Mouse (Mus musculus) spleen, postnatal 36 days (tissue): ENCODE measurements around the gene Rnf123.

Experiments used
- DNase-seq, 2 experiments: peaks; one replicate each; pipeline ENCODE4 v3.0.0; 2022; ENCODE audit warnings: low spot score in 2 of 2, mixed read lengths in 1 of 2

Rnf123 gene

GRCm38 (mm10) chr9:108104766-108105548 is 21.8 kb upstream of the Rnf123 start:
- DNase-seq = no peak

DNA sequence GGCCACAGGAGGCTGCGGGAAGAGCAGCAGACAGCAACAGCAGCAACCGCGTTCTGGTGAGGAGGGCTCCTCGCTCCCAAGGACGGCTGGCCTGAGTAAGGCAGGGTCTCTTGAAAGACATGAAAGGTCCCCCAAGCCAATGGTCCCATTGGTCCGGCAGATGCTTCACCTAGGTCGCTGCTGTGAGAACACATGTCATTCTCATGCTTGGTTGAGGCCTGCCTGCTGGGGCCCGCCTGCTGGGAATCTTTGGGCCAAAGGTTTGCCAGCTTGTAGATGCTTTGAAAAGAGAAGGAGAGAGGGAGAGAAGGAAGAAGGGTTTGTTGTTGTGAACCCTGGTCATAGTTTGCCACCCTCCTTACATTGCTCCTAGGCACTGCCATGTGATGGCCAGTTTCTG is 16.5 kb upstream of the Rnf123 start:
- DNase-seq = no peak

- DNase-seq = no peak
Measured at GRCm38 (mm10) chr9:108095949-108096712, 13.0 kb upstream of the Rnf123 start.

DNA sequence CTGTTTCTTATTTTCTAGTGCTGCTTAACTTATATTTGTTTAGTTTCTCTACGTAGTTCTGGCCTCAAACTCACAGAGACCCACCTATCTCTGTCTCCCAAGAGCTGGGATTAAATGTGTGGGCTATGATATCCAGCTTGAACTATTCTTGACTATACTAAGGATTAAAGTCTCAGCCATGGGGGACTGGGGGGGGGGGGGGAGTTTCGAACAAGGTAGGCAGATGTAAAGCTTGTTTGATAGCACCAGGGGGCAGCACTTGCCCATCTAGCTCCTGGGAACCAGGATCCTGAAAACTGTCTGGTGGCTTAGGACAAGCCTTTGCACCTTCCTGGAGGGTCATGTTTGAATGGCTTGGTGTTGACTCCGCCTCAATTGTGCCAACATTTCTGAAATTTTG is 12.4 kb upstream of the Rnf123 start:
- peak; percentile 55 to 65 for DNase-seq

GRCm38 (mm10) chr9:108094998-108095411 is 11.9 kb upstream of the Rnf123 start:
- DNase-seq = peak; percentile 74 to 84

GRCm38 (mm10) chr9:108094184-108094941 is 11.2 kb upstream of the Rnf123 start, which contains the start of gene Apeh:
Gene Apeh, minus strand, starts transcription at chr9:108094606.
- DNase-seq = peak; percentile 97

- no peak for DNase-seq
Measured at GRCm38 (mm10) chr9:108093586-108093985, 10.4 kb upstream of the Rnf123 start.

- no peak for DNase-seq
Measured at GRCm38 (mm10) chr9:108090611-108091120, 7.5 kb upstream of the Rnf123 start.

DNA sequence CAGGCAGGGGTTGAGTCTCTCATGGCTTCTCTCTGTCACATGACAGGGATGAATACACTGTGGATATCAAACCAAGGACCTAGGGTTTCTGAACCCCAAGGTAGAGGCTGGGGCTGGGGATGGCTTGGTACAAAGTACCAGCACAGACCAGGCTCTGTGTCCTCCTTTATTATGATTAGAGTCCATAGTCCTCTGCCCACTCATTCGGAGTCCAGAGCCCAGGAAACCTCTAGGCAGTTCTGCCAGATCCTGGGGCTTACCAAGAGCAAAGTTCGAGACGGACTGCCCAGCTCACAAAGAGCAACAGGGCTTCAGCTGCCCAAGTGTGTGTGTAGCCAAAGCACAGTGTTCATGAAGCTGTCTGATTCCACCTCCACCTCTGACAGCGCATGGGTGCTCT is 2.1 kb upstream of the Rnf123 start:
- no peak for DNase-seq

DNA sequence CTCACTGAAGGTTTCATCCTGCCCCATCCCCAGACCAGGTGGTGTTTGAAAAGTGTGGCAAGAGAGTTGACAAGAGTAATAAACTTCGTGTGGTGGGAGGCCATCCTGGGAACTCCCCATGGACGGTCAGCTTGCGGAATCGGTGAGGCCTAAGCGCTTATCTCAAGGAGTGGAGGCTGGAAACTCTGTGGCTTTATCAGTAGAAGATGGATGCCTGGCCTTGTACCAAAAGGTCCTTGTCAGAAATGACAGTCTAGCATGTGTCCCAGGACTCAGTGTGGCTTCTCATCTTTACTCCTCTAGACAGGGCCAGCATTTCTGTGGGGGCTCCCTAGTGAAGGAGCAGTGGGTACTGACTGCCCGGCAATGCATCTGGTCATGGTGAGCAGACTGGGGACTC is 415 bp upstream of the Rnf123 start:
- DNase-seq = peak; percentile 45 to 60

DNA sequence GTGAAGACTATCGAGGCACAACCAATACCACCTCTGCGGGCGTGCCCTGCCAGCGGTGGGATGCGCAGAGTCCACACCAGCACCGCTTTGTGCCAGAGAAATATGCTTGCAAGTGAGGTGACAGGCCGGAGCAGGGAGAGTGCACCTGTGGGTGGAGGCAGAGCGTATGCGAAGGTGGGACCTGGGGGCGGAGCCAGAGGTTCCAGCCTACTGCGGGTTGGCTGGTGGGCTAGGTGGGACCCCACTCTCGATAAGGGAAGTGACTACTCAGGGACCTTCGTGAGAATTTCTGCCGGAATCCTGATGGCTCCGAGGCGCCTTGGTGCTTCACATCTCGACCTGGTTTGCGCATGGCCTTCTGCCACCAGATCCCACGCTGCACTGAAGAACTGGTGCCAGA is 597 bp downstream of the Rnf123 start:
- peak in 1 of 2 experiments; percentile 39 for DNase-seq

DNA sequence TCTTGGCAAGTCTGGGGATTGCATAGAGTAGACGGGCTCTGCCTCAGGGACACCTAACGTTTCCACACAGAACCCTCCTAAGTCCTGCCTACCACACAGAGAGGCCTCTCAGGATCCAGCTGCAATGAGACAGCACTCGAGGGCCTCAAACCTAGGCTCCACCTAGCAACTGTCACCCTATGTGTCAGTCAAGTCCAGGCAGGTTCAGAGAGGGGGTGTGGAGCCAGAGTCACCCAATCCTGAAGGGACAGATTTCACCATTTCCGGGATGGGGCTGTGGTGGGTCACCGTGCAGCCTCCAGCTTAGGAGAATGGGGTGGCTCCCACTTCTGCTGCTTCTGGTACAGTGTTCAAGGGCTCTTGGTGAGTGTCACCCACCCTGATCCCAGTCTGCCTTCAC is 3.0 kb downstream of the Rnf123 start, which contains the start of gene Mst1:
Gene Mst1 (plus strand): TSS at position 269 of the 400 bp plus-strand sequence.
- DNase-seq = peak; percentile 37 to 65

DNA sequence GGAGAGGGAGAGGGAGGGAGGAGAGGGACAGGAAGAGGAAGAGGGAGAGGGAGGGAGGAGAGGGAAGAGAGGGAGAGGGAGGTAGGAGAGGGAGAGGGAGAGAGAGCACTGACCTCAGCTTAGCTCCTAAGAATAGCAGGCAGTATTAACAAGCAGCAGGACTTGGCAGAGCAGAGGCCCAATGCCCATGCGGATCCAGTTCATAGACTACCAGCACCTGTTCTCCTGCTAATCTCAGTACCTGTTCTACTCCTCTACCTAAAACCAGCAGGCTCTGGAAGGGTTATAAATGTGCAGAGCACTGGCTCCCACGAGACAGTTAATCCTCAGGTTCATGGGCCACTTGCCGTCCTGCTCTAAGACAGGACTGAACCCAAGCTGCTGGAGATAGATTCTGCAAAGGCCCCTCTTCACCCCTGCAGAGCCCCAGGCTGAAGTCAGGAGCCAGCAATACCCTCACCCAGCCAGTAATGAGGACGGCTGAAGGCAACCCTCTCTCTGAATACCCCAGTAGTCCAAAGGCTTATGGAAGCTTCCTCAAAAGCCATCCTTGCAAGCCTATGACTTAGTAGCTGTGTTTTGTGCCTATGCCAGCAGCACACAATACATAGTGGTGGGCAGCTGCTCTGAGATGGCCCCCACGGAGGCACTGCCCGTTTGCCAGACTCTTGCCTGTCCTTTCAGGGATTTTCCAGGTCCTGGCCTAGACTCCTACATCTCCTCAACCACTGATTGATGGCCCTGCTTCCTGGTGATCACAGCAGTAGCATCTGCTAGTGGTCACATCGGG is 9.8 kb downstream of the Rnf123 start:
- DNase-seq = no peak

- DNase-seq = no peak
Measured at GRCm38 (mm10) chr9:108072481-108072924, 10.6 kb downstream of the Rnf123 start.

- no peak for DNase-seq
Measured at GRCm38 (mm10) chr9:108071801-108072200, 11.3 kb downstream of the Rnf123 start.

- no peak for DNase-seq
Measured at GRCm38 (mm10) chr9:108069529-108069928, 13.6 kb downstream of the Rnf123 start.

DNA sequence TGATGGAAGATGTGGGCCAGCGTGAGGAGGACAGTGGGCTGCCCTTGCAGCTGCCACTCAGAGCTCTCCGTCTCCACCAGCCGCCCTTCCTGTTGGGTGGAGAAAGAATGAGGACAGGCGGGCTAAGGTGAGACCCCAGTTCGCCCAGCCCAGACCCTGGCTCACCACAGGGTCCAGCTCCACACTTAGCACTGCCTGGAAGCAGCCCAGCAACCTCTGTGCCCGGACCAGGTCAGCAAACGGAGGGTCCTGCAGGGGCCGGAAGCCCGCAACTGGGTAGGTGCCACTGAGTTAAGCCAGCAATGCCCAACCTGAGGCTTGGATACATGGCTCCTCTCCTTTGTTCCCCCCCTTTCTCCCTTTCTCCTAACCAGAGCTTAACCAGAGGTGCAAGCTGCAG is 14.1 kb downstream of the Rnf123 start:
- no peak for DNase-seq

- DNase-seq = peak; percentile 65 to 72
Measured at GRCm38 (mm10) chr9:108067900-108068299, 15.2 kb downstream of the Rnf123 start.

DNA sequence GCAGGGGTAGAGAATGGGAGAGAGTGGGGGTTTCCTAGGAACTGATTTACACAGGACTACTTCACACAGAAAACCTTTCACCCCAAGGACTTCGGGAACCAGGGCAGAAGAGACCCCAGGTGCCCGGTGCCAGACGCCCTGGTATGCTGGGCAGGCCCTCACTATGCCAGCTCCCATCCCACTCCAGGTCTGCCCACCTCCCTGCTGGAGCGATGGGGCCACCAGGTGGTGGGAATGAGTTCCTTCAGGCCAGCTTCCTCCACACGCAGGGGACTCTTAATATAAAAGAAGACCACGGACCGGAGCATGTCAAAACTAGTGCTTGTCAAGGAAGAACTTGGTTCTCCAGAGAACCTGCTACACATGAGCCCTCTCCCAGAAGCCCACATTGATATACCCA is 15.9 kb downstream of the Rnf123 start:
- no peak for DNase-seq

DNA sequence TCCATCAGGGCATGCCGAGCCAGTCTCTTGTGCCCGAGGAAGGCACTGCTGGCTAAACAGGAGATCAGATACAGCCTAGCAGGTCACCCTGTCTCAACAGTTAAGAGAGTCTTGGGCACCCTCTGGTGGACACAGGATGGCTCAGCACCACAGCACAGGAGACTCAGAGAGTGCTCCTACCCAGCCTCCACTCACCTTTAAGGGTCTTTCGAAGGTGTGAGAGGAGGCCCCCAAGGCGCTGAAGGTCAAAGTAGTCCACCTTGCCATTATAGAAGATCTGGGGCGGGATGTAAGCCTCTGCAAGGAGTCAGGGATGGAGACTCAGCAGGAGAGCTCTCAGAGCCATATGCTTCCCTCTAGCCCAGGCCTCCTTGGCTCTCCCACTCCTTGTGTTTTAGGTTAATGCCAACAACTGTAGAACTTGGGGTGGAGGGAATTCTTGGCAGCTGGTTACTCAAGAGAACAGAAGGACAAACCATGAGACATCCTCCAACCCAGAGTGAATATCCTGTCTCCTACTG is 17.6 kb downstream of the Rnf123 start:
- peak; percentile 47 to 61 for DNase-seq

DNA sequence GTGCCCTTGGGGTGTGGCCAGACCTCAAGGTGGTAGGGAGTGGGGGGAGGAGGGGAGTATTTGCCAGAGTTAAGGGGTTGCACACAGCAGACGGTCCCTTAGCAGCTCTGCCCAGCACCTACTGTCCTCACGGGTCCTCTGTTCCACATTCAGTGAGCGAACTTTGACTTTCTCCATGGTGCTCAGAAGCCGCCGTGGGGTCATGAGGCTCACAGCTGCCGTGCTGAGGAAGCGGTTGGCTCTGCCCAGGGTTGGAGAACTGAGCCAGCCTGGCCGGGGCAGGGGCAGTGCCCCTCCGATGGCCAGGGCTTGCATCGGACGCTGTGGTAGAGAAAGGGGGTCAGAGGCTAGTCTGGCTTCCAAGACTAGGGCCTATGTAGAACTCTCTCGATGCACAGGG is 19.8 kb downstream of the Rnf123 start:
- no peak for DNase-seq
